Mouse (Mus musculus): ENCODE measurements around the gene Akr1c13. TPM values are rescaled to one million over a fixed set of nuclear protein-coding genes. Genes with fewer than 3 reads are reported as not detected.
"Not testable (repeated sequence)": the region's sequence is repeated elsewhere in the genome, so short reads cannot be mapped to it uniquely, and the experiment has no call there.

Gene Akr1c13
- polyA plus RNA-seq, 1 experiment, result 13.2 TPM

GRCm38 (mm10) chr13:4212309-4212708, 21.4 kb downstream of the Akr1c13 start:
- Histone ChIP-seq H3K4me3 (ENCODE audit: insufficient read depth, low read depth, low read length) (no peak overlapping the region), H3K4me1 (ENCODE audit: control insufficient read depth, insufficient read depth, insufficient read length, low read length) (no peaks in the 10 kb centered on the region), H3K27ac (replicated peaks; ENCODE audit: low read depth, low read length) (no peak overlapping the region)

GRCm38 (mm10) chr13:4215496-4215895, 24.5 kb downstream of the Akr1c13 start:
- H3K27ac ChIP-seq (replicated peaks; ENCODE audit: low read depth, low read length); H3K4me1 ChIP-seq (ENCODE audit: control insufficient read depth, insufficient read depth, insufficient read length, low read length); H3K4me3 ChIP-seq (ENCODE audit: insufficient read depth, low read depth, low read length): not testable (repeated sequence)

- Histone ChIP-seq H3K27ac (replicated peaks; ENCODE audit: low read depth, low read length) (no peak within 1 kb of the TSS), H3K4me3 (ENCODE audit: insufficient read depth, low read depth, low read length) (no peak within 1 kb of the TSS)
These were observed 37.5 kb downstream of the Akr1c13 start, which contains the start of gene Akr1c19 for GRCm38 (mm10) chr13:4228441-4228840. Gene Akr1c19 (plus strand): TSS chr13:4228700.

GRCm38 (mm10) chr13:4230841-4231623, 40.1 kb downstream of the Akr1c13 start:
- H3K4me3 ChIP-seq (ENCODE audit: insufficient read depth, low read depth, low read length), result no peak overlapping the region
- H3K27ac ChIP-seq (replicated peaks; ENCODE audit: low read depth, low read length), result no peak overlapping the region
- H3K4me1 ChIP-seq (ENCODE audit: control insufficient read depth, insufficient read depth, insufficient read length, low read length), result no peaks in the 10 kb centered on the region

More at GRCm38 (mm10) chr13:4228441-4228840, 37.5 kb downstream of the Akr1c13 start, which contains the start of gene Akr1c19:
- no peaks in the 10 kb centered on the region for H3K4me1 ChIP-seq (ENCODE audit: control insufficient read depth, insufficient read depth, insufficient read length, low read length)

GRCm38 (mm10) chr13:4233135-4233534, 42.2 kb downstream of the Akr1c13 start:
- Histone ChIP-seq H3K27ac (replicated peaks; ENCODE audit: low read depth, low read length) (no peak overlapping the region), H3K4me3 (ENCODE audit: insufficient read depth, low read depth, low read length) (no peak overlapping the region), H3K4me1 (ENCODE audit: control insufficient read depth, insufficient read depth, insufficient read length, low read length) (no peaks in the 10 kb centered on the region)

- Histone ChIP-seq H3K27ac (replicated peaks; ENCODE audit: low read depth, low read length) (no peak overlapping the region), H3K4me3 (ENCODE audit: insufficient read depth, low read depth, low read length) (no peak overlapping the region), H3K4me1 (ENCODE audit: control insufficient read depth, insufficient read depth, insufficient read length, low read length) (no peaks in the 10 kb centered on the region)
These were observed 42.7 kb downstream of the Akr1c13 start for GRCm38 (mm10) chr13:4233536-4234172.

GRCm38 (mm10) chr13:4244861-4245559, 54.1 kb downstream of the Akr1c13 start:
- no peaks in the 10 kb centered on the region for H3K4me1 ChIP-seq (ENCODE audit: control insufficient read depth, insufficient read depth, insufficient read length, low read length)
- H3K4me3 ChIP-seq (ENCODE audit: insufficient read depth, low read depth, low read length), result no peak overlapping the region
- H3K27ac ChIP-seq (replicated peaks; ENCODE audit: low read depth, low read length), result no peak overlapping the region

GRCm38 (mm10) chr13:4249347-4249746, 58.4 kb downstream of the Akr1c13 start:
- Histone ChIP-seq H3K27ac (replicated peaks; ENCODE audit: low read depth, low read length) (no peak overlapping the region), H3K4me3 (ENCODE audit: insufficient read depth, low read depth, low read length) (no peak overlapping the region), H3K4me1 (ENCODE audit: control insufficient read depth, insufficient read depth, insufficient read length, low read length) (no peaks in the 10 kb centered on the region)

Other genes starting within 250 kb of the Akr1c13 start
- not detected in 2 replicates for gene Ucn3, start 245.8 kb upstream of the Akr1c13 start, polyA plus RNA-seq (2012; ENCODE audit: insufficient read depth, insufficient read length, missing spikeins)
- gene Akr1c14, start 142.1 kb upstream of the Akr1c13 start, polyA plus RNA-seq (2012; ENCODE audit: insufficient read depth, insufficient read length, missing spikeins), result 0.96 and 1.3 TPM in 2 replicates
- gene Akr1c18, start 40.5 kb upstream of the Akr1c13 start, polyA plus RNA-seq (2012; ENCODE audit: insufficient read depth, insufficient read length, missing spikeins), result 1.4 TPM in 1 of 2 replicates, not detected in the other
- gene Akr1c19, start 37.5 kb downstream of the Akr1c13 start, polyA plus RNA-seq (2012; ENCODE audit: insufficient read depth, insufficient read length, missing spikeins), result not detected in 2 replicates
- not detected in 2 replicates for gene Akr1c12, start 88.3 kb downstream of the Akr1c13 start, polyA plus RNA-seq (2012; ENCODE audit: insufficient read depth, insufficient read length, missing spikeins)
- not detected in 2 replicates for gene Akr1c6, start 243.2 kb downstream of the Akr1c13 start, polyA plus RNA-seq (2012; ENCODE audit: insufficient read depth, insufficient read length, missing spikeins)